Mouse (Mus musculus) thymus, adult 18-20 months (tissue): ENCODE data around the gene Robo2.
"Not testable (repeated sequence)": the region's sequence is repeated elsewhere in the genome, so short reads cannot be mapped to it uniquely, and the experiment has no call there.

ENCODE experiments used
- DNase-seq, 2 experiments: peaks; one replicate each; pipeline ENCODE4 v3.0.0; 2022; ENCODE audit warnings: mixed read lengths in 2 of 2

Gene Robo2

DNA sequence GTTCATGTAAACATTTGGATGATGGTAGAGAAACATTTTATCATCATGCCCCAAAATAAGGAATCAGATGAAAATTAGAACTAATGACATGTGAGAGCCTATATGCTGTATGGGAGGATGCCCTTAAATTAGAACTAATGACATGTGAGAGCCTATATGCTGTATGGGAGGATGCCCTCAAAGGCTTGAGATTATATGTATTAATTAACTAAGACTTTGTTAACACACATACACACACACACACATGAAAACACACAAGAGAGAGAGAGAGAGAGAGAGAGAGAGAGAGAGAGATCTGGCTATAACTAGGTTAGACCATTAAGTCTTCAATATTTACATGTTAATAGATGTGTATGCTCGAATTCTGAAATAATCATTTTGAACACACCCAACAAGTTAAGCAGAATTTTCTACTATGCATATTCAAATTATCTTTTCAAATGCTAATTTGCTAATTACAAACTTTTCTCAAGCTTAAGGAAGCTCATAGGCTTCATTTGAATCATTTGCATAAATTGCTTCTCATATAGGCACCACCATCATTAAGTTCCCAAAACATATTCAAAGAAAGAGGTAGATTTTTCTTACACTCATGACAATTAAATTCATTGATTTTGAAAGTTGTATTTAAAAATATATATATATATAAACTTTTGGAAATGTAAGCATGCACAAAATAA is 211.5 kb downstream of the Robo2 start:
- DNase-seq = no peak

DNA sequence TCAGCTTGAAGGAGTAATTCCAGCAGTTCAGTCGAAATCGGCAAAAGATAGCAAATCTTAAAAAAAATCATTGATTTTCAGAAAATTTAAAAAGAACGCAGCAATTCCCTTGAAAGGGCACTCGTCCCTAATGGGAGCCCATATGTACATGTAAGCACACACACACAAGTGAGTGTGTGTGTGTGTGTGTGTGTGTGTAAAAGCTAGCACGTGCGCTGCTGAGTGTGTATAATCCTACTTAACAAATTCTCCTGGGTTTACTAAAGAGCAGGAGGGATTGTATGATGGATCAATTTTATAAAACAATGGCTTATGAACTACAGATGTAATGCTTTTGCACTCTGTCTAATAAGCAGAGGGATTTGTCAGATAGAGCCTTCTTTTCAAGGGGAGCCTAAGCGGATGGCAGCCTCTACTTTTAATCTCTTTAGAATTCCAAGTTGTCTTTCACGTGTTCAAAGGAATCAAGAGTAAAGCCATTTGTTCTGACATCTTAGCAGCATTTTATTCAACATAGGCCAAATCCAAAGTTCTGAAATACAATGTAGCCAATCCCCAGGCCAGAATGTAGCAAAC is 218.6 kb downstream of the Robo2 start:
- no peak for DNase-seq

DNA sequence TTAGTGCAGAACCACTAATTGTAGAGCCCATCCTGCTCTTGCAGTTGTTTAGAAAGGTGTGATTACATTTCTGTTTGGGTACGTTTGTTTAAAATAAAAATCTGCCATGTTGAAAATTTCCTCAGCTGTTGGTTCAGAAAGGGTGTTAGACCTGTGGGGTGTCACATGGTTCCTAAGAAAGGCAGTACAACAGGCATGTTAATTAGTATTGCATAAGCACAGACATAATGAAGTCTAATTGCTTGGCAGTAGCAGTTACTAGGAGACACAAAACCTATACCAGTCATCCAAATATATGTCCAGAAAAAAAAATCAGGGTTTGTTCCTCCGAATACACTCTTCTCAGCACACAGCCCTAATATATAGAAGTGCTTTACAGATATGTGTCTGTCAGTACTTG is 220.0 kb downstream of the Robo2 start:
- DNase-seq = no peak

DNA sequence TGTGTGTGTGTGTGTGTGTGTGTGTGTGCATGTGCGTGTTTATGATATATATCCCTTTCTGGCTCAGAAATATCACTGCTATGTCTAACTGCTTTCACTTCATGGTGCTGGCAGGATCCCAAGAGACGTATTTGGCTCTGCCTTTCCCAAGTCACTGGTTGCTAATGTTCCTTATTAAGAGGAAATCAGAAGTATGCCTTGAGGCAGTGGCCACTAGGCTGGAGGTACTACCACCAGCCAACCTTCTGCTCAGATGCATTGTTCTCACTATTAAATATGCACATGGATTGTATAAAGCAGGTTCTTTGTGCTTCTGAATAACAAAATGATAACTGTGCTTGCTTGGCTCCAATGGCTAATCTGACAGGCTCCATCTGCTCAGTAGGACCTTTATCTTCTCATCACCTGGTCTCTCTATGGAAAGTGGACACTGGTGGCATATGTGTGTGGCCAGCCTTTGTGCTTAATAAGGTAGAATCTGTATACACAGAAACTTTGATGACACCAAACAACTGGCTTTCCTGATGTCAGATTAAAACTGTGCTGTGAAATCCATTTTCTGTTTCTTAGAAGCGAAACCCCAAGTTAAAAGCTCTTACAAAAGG is 229.0 kb downstream of the Robo2 start:
- no peak for DNase-seq

DNA sequence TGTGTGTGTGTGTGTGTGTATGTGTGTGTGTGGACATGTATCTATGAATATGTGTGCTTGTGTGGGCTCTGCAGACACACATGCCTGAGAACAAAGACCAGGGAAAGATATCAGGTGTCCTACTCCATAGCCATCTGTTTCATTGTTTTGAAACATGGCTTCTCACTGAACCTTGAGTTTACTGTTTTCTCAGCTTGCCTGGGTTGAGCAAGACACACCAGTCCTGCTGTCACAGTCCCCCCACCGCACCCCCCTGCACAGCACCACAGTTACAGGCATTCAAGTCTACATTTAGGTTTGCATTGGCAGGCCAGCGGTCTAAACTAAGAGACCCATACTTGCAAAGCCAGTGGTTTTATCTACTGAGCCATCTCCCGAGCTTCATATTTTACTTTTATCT is 239.0 kb downstream of the Robo2 start:
- no peak for DNase-seq

DNA sequence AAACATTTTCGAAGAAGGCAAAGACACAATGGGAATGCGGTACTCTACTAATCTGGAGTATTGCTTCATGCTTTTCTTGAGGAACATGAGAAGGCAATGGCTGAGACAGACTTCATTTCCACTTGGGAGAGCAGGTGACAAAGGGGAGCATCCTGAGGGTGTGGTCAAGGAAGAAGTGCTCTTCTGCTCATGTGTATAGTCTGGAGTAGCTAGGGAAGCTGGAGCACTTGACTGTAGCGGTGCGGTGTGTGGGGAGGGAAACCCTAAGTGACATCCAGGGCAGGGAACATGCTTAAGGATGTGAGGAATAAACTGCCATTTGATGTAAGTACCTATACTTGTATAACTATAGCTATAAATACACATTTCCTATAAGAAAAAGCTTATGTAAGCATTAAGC is 242.0 kb downstream of the Robo2 start:
- DNase-seq = no peak

DNA sequence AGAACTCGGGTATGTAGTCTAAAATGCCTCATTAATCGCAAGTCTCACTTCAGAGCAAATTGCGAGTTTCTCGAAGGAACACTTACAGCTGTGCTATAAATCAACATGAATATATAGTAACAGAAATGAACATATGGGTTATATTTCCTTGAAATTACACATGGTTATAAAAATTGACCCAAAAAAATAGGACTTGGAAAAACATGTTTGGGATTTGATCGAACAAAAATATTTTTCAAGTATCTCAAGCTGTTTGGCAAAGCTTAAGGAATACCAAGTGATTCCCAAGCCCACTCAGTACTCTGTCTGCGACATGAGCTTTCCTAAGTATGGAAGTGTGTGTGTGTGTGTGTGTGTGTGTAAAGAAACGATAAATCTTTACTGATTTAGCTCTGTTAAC is 242.5 kb downstream of the Robo2 start:
- no peak for DNase-seq

DNA sequence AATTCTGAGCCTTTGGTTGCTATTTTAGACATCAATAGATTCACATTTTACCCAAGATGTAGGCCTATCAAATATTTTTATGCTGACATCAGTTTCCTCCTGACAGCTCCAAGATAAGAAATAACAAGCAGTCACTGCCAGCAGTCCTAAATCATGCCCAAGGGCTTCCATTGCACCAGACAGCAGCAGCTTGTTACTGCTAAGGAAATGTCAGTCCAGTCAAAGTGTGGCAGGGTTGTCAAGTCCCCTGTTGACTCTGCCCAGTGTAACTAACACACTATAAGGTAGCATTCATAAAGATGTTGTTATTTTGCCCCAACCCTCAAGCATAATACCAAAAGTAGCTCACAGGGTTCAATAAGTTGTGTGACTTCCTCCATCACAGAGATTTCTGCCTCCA is 243.8 kb downstream of the Robo2 start:
- no peak for DNase-seq

DNA sequence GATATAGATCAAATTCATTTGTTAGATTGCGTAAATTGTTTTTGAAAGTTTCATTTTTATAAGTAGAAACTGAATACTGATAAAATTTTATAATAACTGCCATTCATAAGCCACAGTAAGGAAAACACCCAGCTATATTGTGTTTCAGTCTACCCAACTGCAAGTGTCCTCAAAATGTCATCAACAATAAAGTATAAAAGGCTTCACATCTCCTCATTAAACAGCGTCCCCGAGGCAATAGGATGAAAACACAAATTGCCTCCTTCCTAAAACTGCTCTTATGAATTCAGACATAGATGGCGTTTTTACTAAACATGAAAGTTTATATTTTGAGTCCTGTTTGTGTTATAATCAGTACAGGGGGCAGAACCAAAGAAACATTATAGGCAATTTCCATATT is 249.6 kb downstream of the Robo2 start:
- no peak for DNase-seq

DNA sequence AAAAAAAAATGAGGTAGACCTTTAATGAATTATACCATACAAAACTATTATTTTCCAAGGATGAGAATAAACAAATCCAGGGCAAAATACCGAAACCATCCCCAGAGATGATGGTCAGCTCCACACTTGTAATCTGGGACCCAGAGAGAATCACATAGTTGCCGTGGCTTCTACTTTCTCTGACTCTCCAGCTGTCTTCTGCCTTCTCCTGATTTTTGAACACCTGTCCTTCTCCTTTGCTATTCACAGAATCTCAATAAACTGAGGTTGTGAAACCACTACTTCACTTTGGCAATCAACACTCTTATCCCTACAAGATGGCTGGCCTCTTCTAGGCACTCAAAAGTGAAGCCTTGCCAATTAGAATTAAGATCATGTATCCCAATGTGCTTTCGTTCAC is 252.4 kb downstream of the Robo2 start:
- DNase-seq = no peak

DNA sequence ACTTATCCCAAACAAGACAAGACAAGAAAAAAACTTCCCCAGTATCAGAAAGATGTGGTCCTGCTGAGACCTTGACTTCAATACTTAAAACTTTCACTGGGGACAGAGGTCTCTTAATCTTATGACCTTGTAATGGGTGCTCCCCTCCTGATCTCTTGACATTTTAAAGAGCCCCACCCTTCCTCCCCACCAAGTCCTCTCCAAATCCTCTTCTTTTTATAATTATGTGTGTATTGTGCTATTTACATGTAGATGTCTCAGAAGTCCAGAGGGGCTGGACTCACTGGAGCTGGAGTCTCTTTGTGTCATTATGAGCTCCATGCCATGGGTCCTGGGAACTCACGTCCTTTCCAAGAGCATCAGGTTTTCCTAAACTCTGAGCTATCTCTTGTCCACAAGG is 275.4 kb downstream of the Robo2 start:
- DNase-seq = no peak

DNA sequence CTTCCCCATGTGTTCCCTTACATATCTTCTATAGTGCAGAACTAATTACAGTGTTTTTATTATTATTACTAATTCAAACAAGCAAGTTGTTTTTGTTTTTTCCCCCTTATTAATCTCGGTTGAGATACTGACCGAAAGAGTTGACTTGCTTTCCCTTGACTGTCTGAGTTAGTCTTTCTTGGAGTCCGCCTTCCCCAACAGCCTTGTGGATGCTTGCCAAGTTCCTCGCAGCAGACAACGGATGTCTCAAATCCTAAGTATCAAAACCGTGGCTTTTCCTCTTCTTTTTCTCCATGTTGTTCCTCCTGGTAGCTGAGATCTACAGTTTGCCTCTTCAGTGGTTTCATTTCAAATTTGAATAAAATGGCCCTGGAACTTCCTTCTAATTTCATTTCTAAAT is 278.8 kb downstream of the Robo2 start:
- DNase-seq = no peak

DNA sequence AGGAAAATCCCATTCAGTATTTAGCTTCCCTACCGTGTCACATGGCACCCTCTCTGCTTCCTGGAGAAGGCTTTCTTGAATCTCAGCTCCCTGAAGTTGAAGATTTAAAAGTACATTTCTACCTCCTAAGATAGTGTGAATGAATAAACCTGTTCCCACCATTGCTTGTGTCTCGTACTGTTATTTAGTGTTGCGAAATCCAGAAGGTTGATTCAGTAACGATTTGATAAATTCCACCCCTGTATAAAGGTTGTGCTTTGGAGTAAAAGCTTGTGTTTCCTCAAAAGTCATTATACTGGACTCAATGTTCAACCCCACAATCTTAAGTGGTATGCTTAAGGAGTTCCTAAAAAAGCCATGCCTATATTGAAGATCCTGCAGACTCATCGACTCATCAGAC is 280.3 kb downstream of the Robo2 start:
- DNase-seq = no peak

DNA sequence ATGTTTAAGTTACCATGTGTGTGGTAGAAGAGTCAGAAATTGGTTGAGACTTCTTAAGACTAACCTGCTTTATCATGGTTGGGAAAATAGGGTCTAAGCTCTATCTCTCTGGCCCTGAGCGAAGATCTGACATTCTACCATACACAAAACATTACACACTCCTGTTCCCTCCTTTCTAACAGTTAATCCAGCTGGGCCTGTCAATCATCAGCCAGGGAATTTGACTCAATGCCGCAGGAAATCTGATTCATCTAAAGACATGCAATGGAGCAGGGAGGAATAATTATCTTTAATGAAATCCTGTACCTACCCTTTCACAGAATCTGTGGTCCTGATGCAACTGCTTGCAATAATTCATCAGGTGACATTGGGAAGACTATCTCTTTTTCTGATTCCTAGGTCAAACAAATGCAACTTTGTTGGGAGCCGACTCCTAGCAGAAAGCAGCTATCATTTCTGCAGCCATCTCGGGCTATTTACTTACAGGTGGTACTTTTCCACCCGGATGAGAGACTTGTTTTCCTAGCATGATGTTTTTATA is 283.1 kb downstream of the Robo2 start:
- DNase-seq = no peak

DNA sequence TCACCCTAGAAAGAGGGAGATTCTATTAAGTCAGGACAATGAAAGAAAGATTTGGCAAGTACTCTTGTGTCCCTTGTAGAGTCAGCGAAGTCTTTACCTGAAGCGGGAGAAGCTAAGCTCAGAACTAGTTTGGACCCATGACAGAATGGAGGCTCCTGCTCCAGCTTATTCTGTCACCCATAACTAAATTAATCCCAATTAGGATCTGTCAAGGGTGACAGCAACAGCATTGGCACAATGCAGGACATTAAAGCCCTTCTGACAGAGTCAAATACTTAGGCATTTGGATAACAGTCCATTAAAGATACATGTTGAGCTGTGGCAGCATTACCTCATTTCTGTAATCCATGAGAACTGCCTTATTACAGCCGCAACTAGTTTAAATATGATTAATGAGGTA is 298.5 kb downstream of the Robo2 start:
- DNase-seq = no peak

DNA sequence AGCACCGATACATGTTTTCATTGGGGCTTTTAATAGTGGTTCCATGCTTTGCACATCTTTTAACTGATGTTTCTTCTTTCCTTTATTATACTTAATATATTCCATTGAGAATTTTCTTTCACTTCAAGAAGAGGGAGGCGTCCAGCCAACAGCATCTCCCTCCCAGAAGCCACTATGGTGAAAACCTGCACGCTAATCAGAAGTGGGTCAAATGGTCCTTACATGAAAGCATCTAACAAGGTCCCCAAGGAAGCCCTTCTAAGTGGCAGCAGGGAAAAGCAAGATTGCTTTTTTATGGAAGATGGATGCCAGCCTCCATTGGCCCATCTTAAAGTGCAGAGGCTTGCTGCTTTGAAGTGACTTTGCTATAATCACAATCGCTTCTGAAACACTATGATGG is 300.5 kb downstream of the Robo2 start:
- no peak for DNase-seq

DNA sequence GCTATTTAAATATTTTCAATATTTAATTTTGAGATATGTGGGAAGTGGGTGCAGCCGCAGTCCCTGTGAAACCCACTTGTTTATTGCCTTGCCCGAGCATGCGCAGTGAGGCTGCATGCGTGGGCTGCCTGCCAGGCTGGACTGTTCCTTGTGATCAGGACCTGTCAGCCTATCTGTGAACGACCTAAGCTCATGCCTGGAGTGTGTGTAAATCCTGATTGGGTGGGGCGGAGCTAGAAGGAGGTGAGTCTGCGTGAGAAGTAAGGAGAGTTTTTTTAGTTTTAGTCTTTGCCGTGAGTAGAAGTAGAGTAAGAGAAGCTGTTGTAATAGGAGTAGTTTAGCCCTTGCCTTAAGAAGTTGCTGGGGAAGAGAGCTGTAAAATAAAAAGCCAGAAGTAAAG is 307.2 kb downstream of the Robo2 start:
- DNase-seq = not testable (repeated sequence)

DNA sequence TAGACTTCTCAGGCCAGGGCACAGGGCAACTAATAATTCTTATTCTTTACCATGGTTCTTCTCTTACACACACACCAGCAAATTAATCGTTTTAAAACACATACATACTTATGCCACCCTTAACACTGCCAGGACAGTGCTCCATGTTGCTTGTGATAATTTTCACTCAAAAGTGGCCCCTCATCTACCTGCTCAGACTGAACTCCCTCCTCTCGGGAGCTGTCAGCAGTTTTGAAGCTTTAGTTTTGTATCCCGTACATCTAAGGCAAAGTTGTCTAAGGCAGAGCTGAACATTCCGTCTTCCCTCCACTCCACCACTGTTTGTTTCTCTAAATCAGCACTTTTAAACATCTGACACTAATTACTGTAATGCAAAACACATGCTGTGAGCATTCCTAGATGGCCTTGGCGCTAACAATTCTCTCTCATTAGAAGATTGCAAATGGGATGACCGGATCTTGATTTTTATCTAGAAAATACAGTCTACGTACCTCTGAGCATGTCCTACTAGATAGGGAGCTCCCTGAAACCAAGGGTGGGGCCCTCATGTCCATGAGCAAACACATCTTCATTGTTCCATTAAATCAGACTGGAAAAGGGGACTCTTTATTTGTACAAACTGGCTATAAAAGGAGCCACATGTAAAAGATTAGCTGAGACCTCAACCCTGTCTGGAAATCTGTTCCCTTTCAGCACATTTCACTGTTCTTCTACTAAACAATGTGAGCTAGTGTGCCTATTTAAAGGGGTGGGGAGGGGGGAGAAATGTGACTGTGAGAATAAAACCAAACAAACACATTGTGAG is 318.4 kb downstream of the Robo2 start:
- DNase-seq = no peak

DNA sequence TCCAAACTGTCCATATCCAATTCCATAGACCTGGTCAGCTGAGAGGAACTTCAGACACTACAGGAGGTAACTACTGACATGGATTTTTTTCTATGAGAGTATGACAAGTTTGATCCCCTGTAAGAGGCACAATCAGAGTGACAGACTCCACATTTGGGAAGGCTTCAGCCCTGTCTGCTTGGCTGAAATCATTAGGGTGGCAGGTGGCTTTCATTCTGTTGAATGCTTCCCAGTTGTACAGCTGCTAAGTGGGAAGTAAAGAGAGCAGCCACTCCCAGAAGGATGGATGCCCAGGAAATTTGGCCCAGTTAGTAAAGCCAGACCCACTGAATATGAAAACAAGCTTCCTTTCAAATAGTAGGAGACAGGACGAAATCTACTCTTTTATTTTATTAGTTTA is 321.7 kb downstream of the Robo2 start:
- no peak for DNase-seq

DNA sequence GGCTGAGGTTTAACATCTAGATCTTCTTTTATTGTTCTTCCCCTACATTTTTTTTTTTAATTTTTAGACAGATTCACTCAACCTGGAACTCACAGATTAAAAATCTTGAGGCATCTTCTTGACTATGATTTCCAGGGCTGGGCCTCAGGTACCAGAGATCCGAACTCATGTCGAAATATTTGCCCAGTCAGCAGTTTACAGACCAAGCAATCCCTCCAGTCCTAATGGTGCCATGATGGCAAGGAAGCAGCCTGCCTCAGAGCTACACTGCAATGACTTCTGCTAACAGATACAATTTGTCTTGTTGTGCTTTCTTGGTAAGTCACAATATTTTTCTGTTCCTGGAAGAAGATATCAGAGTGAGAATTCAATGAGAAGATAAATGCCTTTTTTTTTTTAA is 327.4 kb downstream of the Robo2 start:
- DNase-seq = no peak

DNA sequence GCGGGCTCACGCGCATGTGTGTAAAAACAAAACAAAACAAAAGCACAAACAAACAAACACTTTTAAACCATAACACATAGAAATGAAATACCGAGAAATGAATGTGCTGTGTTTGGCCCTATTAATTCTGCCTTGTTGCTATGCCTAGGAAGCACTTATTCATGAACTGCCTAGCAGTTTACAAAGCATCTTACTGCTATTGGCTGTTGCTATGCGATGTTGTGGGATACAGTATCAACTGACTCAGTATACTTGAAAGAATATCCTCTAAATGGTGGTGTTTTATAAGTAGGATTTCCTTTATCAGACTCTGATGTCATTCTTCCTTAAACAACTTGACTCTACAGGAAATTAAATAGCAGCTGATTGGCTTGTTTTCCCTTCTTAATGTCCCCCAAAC is 339.0 kb downstream of the Robo2 start:
- no peak for DNase-seq

DNA sequence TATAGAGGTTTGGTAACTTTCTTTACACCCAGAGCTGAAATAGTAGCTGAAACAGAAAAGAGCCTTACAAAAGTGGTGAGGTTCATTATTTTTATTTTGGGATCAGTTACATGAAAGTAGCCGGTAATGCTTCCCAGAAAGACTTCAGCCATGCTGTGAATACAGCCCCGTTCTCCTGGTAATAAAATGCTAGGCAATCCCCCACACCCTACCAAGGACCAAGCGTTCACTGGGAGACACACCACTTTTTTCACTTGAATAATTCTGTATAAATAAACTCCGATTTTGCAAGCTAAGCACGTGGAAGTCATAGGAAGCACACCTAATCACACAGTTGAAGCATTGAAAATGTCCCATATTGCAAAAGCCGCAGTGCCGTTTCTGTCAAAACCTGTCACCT is 341.0 kb downstream of the Robo2 start:
- DNase-seq = no peak

DNA sequence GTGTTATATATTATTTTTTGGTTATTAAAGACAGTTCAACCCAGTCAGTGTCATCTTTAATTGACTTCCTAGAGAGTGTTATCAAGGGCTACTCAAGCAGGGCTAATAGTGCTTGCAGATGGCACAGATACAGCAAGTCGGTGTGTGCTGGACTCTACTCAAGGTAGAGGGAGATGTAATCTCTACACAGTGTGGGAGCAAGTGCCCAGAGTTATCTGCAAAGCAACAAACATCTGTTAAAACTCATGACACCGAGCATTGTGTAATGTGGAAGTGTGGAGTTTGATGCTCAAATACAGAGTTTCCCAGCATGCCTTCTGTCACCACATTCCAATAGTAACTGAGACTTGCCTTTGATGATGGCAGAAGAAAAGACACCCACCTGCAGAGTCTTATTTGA is 345.7 kb downstream of the Robo2 start:
- DNase-seq = no peak

DNA sequence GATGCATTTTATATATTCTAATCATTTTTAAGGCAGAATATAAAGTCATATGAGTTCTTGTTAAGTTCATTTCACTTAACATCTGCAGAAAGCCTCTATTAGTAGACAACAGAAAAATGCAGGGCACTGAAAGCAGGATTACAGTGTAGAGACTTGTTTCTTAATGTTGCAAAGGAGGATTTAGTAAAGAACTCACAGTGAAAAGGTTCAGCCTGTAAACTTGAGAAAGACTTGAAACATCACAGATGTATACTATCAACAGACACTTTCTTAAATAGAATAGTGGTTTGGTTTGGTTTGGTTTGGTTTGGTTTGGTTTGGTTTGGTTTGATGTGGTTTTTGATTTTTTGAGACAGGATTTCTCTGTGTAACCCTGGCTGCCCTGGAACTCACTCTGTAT is 349.7 kb downstream of the Robo2 start:
- DNase-seq = no peak
